ENCODE assay signal across 27 mouse cellular contexts in genomic region chr1:72316409-72316808, GRCm38 (mm10). TPM values are rescaled to one million over a fixed set of nuclear protein-coding genes. Genes with fewer than 3 reads are reported as not detected.
DNase-seq lines count a peak whose midpoint lies in the region; ATAC-seq lines count a peak whose summit lies in the region.
"Had no signal": no experiment of that assay in that cellular context is flagged by ENCODE, and none has a peak within 500 bp of the region (broad histone marks: within the 10 kb centered on the region; RNA-seq: fewer than 3 reads in every experiment).

No protein-coding gene starts in this region.

- no peaks in the 10 kb centered on the region for H3K4me1 ChIP-seq in hindbrain, embryonic 14.5 days (replicated peaks; ENCODE audit: control insufficient read depth, insufficient read depth, low read length)
- H3K4me1 ChIP-seq in hindbrain, embryonic 11.5 days (replicated peaks; ENCODE audit: control insufficient read depth, insufficient read depth, low read length), result no peaks in the 10 kb centered on the region
- H3K4me1 ChIP-seq: embryonic facial prominence, embryonic 13.5 days; forebrain, embryonic 10.5 days; forebrain, embryonic 15.5 days; heart, embryonic 12.5 days; intestine, embryonic 15.5 days had no signal

- H3K9me3 ChIP-seq in hindbrain, embryonic 14.5 days (ENCODE audit: control insufficient read depth, low read length), result no peaks in the 10 kb centered on the region
- no peaks in the 10 kb centered on the region for H3K9me3 ChIP-seq in hindbrain, embryonic 11.5 days (ENCODE audit: control insufficient read depth, low read length)
- H3K9me3 ChIP-seq: embryonic facial prominence, embryonic 13.5 days; forebrain, embryonic 10.5 days; forebrain, embryonic 15.5 days; heart, embryonic 12.5 days; intestine, embryonic 15.5 days; lung, embryonic 15.5 days had no signal

- peak; percentile 27 for DNase-seq in hindbrain, embryonic 14.5 days (ENCODE audit: low spot score)
- no peak for DNase-seq in hindbrain, embryonic 11.5 days (ENCODE audit: low spot score)
- peak; percentile 12 for DNase-seq in lung, postnatal 25 days (ENCODE audit: low spot score)
- no peak for DNase-seq in lung, postnatal 36 days
- DNase-seq in retina, postnatal 1 day, result peak; percentile 9
- no peak for DNase-seq in retina, embryonic 14.5 days (ENCODE audit: low spot score)
- no peak for DNase-seq in c-Kit-positive CD71-positive TER-119-positive erythroid progenitor cells, embryonic 14.5 days (ENCODE audit: low spot score)
- DNase-seq: adrenal gland, postnatal 10 days; cerebellum, adult 18-20 months; cerebellum, postnatal 10 days; gastrocnemius, postnatal 25 days; heart, adult 18-20 months; heart, postnatal 4 days; kidney, adult 2 months; kidney, postnatal 10 days; layer of hippocampus, postnatal 36 days; liver had no signal

- WGBS in hindbrain, embryonic 14.5 days, result 81% methylated on average over 8 of the region's 8 CpGs
- 79% methylated on average over 8 of the region's 8 CpGs for WGBS in hindbrain, embryonic 11.5 days

- H3K4me3 ChIP-seq in hindbrain, embryonic 14.5 days (replicated peaks; ENCODE audit: low read length), result no peak overlapping the region
- no peak overlapping the region for H3K4me3 ChIP-seq in hindbrain, embryonic 11.5 days (ENCODE audit: low read depth, low read length)
- H3K4me3 ChIP-seq: embryonic facial prominence, embryonic 13.5 days; forebrain, embryonic 10.5 days; forebrain, embryonic 15.5 days; heart, embryonic 12.5 days; intestine, embryonic 15.5 days; lung, embryonic 15.5 days had no signal

- no peak for ATAC-seq in hindbrain, embryonic 14.5 days (ENCODE audit: low FRiP score)
- no peak for ATAC-seq in hindbrain, embryonic 11.5 days (ENCODE audit: low FRiP score)
- ATAC-seq: forebrain, embryonic 15.5 days; hindbrain, postnatal 0 days; intestine, embryonic 15.5 days; Patski had no signal

- no peak overlapping the region for H3K27ac ChIP-seq in hindbrain, embryonic 14.5 days
- H3K27ac ChIP-seq in hindbrain, embryonic 11.5 days (ENCODE audit: low read depth, low read length), result no peak overlapping the region
- H3K27ac ChIP-seq: embryonic facial prominence, embryonic 13.5 days; forebrain, embryonic 10.5 days; forebrain, embryonic 15.5 days; hindbrain, postnatal 0 days; intestine, embryonic 15.5 days; liver, embryonic 14.5 days; lung, embryonic 15.5 days had no signal

- no peak overlapping the region for H3K9ac ChIP-seq in hindbrain, embryonic 14.5 days
- no peak overlapping the region for H3K9ac ChIP-seq in hindbrain, embryonic 11.5 days (ENCODE audit: low read depth, low read length)
- H3K9ac ChIP-seq: embryonic facial prominence, embryonic 13.5 days; forebrain, embryonic 15.5 days; heart, embryonic 12.5 days; intestine, embryonic 15.5 days; liver, embryonic 14.5 days; lung, embryonic 15.5 days had no signal

- no peak overlapping the region for H3K4me2 ChIP-seq in hindbrain, embryonic 14.5 days (replicated peaks)
- H3K4me2 ChIP-seq in hindbrain, embryonic 11.5 days (replicated peaks; ENCODE audit: low read depth, low read length), result no peak overlapping the region
- H3K4me2 ChIP-seq: embryonic facial prominence, embryonic 13.5 days; forebrain, embryonic 15.5 days; heart, embryonic 12.5 days; intestine, embryonic 15.5 days; lung, embryonic 15.5 days had no signal

- H3K36me3 ChIP-seq in hindbrain, embryonic 14.5 days (replicated peaks; ENCODE audit: control insufficient read depth, insufficient read depth), result peaks cover 22% of the 10 kb centered on the region; the same call in 1 of the 2 replicates
- H3K36me3 ChIP-seq in hindbrain, embryonic 11.5 days (ENCODE audit: control insufficient read depth, insufficient read depth, low read length), result no peaks in the 10 kb centered on the region

- no peaks in the 10 kb centered on the region for H3K27me3 ChIP-seq in hindbrain, embryonic 14.5 days (ENCODE audit: control insufficient read depth, insufficient read depth, low read length)
- no peaks in the 10 kb centered on the region for H3K27me3 ChIP-seq in hindbrain, embryonic 11.5 days (ENCODE audit: control insufficient read depth, insufficient read depth, low read length)
- H3K27me3 ChIP-seq: embryonic facial prominence, embryonic 13.5 days; forebrain, embryonic 15.5 days; intestine, embryonic 15.5 days; lung, embryonic 15.5 days; Patski had no signal

RNA-seq across cellular contexts. Expression of gene Xrcc5, which starts 9.2 kb away (rescaled TPM):
- polyA plus RNA-seq in hindbrain, embryonic 14.5 days (2014; fragmentation: Nextera tagmentation; extraction: Ambion mirVana), result 16.7 and 18.7 TPM in 2 replicates
- polyA plus RNA-seq in hindbrain, embryonic 11.5 days (2014; fragmentation: Nextera tagmentation; extraction: Ambion mirVana), result 53.2 and 57.5 TPM in 2 replicates

RNA-seq across cellular contexts. Expression of gene Tmem169, which starts 32.2 kb away (rescaled TPM):
- 36.8 and 39.8 TPM in 2 replicates for polyA plus RNA-seq in hindbrain, embryonic 14.5 days (2014; fragmentation: Nextera tagmentation; extraction: Ambion mirVana)
- polyA plus RNA-seq in hindbrain, embryonic 11.5 days (2014; fragmentation: Nextera tagmentation; extraction: Ambion mirVana), result 25.5 TPM in 2 replicates
- polyA plus RNA-seq: heart, postnatal 0 days had no signal

RNA-seq across cellular contexts. Expression of gene Pecr, which starts 32.3 kb away (rescaled TPM):
- 6.3 and 7.8 TPM in 2 replicates for polyA plus RNA-seq in hindbrain, embryonic 14.5 days (2014; fragmentation: Nextera tagmentation; extraction: Ambion mirVana)
- 14.0 and 16.4 TPM in 2 replicates for polyA plus RNA-seq in hindbrain, embryonic 11.5 days (2014; fragmentation: Nextera tagmentation; extraction: Ambion mirVana)

Comparison
In these comparisons a context has a peak if more than half of its experiments do, and no peak if none do; other contexts are left out.
1. DNase-seq: peak in hindbrain, embryonic 14.5 days (single experiment), lung, postnatal 25 days (single experiment) and retina, postnatal 1 day (single experiment); none in hindbrain, embryonic 11.5 days (single experiment), lung, postnatal 36 days (single experiment), retina, embryonic 14.5 days (single experiment) and c-Kit-positive CD71-positive TER-119-positive erythroid progenitor cells, embryonic 14.5 days (single experiment).